Mouse (Mus musculus) urinary bladder, postnatal 14 days (tissue): Measurements from ENCODE around the gene Trp53i11.
A peak's percentile ranks its signal among the peaks of the same experiment; 100 is the strongest.

Experiments used
- DNase-seq: peaks from one replicate; pipeline ENCODE4 v3.0.0; 2021; ENCODE audit warnings: low spot score

The Trp53i11 gene

DNA sequence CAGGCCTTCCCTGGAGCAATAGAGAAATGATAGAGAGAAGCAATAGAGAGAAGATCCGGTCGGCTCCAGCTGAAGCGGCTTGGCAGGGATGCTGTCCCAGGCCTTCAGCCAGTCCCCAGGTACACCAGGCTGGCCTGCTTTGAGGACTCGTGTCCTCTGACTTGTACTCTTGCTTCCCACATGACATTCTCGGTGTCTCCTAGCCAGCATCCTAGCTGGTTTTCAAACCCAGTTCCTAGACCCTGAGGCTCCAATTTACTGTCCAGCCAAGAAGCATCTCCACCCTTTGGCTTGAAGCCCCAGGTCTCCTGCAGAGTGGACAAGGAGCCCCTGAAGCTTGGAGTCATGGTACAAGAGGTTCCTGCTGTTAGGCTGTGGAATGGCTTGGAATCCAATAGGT lies 54.8 kb downstream of the Trp53i11 start:
- peak; percentile 22 for DNase-seq

DNA sequence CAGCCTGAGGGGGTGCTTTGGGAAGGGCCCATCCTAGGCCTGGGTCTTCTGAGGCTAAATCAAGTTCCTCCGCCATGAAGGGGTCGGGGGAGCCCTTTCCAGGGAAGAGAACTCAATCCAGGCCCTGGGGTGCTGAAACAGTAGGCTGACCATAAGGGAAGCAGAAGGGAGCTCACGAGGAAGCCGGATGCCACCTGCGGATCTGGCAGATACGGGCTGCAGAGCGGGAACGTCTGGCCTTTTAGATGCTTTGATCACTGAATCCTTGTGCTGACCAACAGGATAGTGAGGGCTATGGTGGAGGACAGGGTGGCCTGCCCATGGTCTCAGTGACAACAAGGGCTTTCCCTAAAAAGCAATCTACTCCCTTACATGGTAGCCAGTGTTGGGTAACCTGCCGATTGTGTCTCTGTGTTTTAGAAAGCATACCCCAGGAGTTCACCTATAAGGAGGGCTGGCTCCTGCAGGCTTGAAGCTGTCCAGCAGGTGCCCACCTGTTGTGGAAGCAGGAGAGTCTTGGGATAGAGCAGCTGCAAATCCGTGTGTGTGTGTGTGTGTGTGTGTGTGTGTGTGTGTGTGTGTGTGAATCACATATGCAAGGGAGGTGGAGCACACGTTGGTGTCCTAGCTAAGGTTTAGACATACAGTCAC lies 56.2 kb downstream of the Trp53i11 start:
- DNase-seq, result no peak

DNA sequence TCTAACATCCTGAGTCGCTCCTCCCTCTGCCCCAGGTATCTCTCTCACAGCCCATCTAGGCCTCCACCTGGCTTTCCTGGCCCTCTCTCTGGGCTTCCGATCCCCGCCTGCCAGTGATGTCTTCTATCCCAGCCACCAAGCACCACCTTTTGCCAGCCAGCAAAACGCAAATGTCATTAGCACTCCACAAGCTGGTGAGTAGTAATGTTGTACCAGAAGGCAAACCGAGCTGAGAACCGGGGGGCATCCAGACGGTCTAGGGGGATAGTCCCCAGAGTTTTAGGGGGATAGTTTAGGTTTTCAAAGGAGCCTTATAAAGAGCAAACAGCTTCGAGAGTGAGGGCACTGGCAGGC lies 56.7 kb downstream of the Trp53i11 start:
- no peak for DNase-seq

DNA sequence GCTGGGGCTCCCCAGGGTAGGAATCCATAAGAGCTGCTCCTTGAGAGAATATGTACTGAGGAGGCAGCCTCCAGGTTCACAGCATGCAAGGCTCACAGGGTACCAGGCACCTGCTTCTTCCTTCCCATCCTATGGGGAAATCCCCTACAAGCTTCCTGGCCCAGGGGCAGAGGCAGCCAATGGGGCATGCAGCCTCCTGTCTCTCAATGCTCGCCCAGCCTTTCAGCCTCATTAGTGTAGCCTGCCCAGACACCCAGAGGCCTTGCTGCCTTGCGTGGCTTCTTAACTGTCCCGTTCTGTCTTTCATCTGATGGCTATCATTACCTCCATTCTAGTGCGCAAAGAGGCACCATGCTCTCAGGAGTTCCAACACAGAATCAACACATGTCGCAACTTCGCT lies 61.7 kb downstream of the Trp53i11 start:
- no peak for DNase-seq

DNA sequence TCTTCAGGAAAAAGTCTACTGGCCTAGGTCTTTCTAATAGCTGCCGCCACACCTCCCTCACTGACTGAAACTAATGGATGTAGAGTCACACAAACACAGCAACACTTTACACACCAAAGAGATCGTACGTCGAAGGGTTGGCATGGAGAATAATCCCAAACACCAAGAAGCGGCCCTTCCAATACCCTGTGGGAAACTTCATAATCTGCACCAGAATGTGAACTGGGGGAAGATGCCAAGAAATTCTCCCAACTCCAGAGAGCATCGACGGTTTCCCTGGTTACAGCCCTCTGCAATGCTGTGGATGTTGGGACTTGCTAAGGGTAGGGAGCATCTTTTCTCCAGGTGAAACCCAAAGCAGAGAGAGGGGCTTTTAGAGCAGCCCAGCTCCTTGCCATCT lies 63.3 kb downstream of the Trp53i11 start:
- no peak for DNase-seq
